Mouse (Mus musculus): ENCODE measurements at regions not wholly inside any gene's neighbourhood (a gene's known extent, or its start where the extent isn't known, plus 50 kb on each side); places are given as distances from the start of the nearest gene placed in this dataset.
A peak's percentile ranks its signal among the peaks of the same experiment; 100 is the strongest.

DNA sequence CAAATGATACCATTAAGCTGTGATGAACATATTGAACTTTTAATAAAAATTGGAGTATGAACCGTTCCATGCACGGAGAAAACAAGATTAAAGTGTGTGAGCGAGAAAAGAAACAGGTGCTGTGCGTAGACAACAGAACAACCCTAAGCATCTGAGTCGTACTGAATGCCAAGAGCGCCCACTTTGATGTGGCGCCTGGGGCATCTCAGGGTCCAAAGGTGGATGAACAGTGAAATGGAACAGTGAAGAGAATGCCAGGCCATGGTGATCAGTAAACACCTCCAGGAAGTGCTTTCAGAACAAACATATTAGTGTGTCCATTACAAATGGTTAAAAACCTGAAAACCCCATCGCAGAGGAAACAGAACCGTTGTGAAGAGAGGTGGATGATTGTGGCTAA is 94.0 kb upstream of the Ednrb start:
- no peak for DNase-seq (ENCODE audit: low spot score in 2 of 2)

DNA sequence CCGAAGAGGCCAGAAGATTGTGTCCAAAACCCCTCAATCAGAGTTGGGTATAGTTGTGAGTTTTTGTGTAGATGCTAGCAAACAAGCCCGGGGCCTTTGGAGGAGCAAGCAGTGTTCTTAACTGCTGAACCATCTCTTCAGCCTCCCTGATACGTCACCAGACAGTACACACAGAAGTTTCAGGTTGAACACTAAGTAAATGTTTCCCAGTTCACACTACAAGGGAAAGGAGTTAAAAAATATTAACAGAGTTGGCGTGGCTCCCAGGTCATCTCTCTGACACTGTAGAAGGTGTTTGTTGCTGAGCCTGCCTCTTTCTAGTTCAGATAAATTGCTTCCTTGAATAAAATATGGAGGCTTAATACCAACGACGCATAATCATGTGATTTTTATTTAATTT is 93.5 kb upstream of the Ednrb start:
- no peak for DNase-seq (ENCODE audit: low spot score in 2 of 2)

DNA sequence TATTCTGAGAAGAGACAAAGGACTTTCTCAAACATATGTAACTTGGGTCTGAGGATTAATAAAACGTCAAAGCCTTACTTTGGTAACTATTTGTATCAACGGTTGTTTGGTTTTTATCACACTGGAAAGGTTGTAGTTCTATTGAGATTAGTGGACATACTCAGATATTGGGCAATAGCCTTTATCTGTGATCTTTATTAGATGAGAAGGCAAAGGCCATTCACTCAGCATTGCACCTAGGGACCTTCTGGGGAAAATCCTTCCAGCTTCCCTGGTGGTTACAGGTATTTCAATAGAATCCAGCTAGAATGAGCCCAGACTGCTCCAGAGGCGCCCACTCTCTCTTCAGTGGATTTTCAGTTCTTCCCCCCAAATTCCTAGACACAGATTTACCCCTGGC is 89.6 kb upstream of the Ednrb start:
- no peak for DNase-seq (ENCODE audit: low spot score in 2 of 2)

DNA sequence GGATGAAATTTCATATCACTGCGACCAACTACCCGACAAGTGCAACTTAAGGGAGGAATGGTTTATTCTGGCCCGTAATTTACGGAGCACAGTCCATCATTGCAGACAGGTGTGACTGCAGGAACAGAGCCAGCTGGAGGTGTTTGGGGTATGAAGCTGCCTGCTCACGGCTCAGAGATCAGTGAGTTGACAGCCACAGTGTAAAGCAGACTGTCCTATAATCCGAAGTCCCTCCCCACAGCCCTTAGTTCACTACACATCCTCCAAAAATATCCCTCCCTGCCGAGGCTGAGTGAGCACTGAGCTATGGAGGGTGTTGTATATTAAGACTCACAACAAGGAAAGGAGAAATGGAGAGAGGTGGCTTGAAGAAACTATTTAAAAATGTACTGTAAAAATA is 88.0 kb upstream of the Ednrb start:
- DNase-seq (ENCODE audit: low spot score in 2 of 2) = no peak

DNA sequence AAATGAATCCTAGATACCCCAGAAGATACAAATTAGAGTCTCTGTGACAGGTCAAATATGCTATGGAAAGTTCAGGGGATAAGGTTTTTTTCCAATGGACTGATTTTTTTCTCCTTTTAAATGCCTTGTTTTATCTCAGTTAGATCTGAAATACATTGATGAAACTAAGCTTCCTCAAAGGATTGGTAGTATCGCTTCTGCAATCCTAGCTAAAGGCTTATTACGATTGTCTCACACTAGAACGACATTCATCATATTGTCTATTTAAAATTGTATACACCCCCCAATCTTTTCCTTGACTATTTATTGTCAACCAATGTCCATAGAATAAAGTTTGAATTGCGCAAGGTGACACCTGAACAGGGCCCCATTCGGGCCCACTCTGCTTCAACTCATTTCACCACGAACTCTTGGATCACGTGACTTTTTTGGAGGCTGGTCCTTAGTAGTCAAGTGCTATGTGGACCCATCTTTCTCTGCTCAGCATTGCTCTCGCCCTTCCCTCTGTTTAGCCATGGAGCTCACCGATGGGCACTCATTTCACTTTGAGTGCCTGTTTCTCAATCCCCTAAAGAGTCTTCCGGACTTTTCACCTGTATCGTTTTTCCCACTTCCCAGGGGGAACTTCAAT is 85.6 kb upstream of the Ednrb start:
- no peak for DNase-seq (ENCODE audit: low spot score in 2 of 2)

DNA sequence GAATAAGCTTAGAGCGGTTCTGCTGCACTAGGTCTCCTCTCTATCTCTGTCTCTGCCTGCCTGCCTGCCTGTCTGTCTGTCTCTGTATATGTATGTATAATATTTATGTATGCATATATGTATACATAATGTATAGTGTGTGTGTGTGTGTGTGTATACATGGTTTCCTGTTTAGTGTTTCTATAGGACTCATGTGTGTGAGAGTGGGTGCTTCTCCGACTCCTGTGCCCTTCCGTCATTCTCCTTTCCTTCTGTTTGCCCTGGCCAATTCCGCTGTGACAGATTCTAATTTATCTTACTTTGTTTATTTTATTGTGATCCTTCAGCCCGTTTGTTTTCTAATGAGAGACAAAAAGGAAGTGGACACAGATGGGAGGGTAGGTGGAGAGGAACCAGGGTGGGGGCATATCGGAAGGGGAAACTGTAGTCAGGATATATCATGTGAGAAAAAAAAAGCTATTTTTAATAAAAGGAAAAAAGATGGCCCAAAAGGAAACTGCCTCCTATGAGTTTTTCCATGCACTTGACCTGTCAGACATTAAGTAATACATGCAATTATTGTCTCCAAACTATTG is 85.0 kb upstream of the Ednrb start:
- DNase-seq (ENCODE audit: low spot score in 2 of 2) = no peak

DNA sequence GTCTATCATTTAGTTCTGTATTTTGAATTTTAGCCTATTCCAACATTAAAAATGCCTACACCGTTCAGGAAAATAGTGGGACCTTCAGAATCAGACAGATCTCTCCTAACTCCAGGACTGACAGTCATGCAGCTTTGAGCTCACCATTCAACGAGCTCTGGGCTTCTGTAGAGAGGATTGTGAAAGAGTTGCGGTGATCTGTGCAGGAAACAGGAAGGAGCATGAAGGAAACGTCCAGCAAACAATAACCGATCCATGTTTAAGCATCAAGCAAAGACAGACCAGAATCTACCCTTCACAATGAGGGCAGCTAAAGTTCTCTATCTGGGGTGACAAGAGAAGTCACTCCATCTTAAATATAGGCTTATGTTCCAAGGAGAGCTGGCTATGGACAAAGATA is 76.0 kb upstream of the Ednrb start:
- DNase-seq (ENCODE audit: low spot score in 2 of 2) = no peak

DNA sequence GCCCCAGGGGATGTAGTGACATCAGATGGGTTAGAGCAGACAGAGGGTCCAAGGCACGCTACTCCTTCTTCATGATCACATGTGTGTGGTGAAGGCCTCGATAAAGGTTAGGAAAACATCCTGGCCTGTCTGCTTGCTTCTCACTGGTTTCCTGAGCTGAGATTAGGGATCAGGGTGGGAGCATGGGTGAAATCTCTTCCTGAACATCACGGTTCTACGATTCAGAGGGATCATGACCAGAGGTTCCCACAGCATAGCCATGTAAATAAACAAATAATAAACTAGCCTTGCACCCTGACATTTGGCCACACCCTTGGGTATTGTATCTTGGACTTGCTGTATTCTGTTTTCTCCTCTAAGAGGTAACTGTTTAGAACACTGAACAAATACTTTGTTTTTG is 75.2 kb upstream of the Ednrb start:
- DNase-seq (ENCODE audit: low spot score in 2 of 2) = no peak

DNA sequence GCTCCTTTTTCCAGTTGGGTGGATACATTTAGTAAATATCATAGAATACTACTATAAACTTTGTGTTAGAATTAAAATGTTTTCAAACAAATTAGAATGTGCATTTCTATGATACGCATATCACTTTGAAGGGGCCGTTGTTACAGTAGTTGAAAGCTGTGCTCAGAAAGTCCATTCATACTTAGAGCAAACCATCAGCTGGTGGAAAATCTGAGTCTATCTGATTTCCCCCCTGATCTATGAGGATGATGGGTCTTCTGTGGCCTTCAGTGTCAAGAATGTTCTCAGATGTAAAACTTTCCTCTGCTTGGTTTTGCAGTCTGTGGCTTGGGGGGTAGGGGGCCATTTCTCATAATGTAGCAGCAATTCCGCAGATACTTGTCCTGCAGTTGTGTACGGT is 69.3 kb upstream of the Ednrb start:
- DNase-seq (ENCODE audit: low spot score in 2 of 2) = no peak

DNA sequence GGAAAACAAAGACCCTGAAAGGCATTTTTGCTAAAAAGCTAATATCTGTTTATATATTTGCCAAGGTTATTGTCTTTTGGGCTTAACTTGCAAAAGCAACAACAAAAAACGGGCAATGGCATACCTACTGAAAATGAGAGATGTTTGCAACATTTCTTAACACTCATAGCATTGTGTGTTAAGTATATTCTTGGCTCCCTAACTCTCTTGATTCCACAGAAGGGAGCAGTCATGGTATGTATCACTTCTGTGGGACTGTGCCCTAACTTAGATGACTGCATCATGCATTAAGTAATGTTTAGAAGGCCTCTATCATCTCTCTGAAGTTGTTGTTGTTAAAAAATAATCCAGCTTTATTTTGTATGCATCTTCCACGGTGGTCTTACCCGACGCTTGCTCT is 67.5 kb upstream of the Ednrb start:
- DNase-seq (ENCODE audit: low spot score in 2 of 2) = no peak

DNA sequence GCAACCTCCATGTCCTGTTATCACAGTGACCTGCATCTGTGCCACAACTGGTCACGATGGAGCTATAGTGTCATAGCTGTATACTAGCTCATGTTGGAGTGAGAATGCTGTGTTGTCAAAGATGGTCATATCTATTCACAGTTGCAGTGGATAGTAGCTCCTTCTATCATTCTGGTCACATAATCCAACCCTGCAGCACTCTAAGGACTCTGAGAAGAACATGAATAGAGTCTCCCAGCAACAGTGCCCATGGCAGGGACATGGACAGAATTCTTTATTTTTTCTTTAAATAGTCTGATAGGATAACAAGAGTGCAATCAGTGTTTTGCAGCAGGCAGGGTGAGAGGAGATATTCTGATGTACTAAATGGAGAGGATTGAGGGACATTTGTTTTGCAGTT is 67.1 kb upstream of the Ednrb start:
- no peak for DNase-seq (ENCODE audit: low spot score in 2 of 2)

DNA sequence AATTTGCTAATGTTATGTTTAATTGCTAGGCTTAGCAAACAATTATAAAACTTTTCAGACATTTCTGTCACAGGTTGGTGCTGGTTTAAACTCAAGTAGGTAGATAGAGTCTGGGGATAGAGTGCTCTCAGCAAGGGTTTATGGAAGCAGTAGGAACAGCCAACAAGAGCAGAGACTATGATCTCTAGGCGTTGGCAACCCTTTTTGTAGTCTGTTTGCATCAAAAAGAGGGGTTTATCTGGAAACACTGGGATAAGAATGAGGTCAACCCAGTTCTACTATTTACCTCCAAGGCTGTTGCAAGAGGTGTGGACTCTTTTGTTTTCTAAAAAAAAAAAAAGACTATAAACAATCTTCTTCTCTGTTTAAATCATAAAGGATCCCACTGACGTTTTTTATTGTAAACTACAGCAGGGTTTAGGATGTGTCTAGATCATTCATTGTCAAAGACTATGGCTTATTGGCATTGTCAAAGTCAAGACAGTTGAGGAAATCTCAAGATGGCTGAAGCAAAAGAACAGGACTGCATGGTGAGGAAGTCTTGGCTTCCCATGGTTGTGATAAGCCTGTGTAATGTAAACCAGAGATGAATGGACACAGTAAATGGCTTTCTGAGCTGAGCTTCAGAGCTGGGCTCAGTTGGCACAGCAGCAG is 62.3 kb upstream of the Ednrb start:
- no peak for DNase-seq (ENCODE audit: low spot score in 2 of 2)

DNA sequence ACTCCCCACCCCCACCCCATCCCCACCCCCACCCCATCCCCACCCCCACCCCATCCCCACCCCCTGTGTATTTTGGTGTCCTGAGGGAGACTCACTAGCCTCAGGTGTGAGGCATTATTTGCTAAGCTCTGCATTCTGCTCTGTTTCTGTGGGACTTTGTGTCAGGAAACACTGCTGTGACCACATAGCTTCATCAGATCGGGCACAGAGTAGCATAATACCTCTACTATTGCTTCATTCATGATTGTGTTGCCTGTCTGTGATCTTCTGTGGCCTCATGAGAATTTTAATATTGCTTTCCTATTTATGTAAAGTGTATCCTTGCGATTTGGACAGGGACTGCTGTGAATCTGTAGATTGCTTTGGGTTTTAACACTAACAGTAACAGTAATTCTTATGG is 56.6 kb upstream of the Ednrb start:
- no peak for DNase-seq (ENCODE audit: low spot score in 2 of 2)

DNA sequence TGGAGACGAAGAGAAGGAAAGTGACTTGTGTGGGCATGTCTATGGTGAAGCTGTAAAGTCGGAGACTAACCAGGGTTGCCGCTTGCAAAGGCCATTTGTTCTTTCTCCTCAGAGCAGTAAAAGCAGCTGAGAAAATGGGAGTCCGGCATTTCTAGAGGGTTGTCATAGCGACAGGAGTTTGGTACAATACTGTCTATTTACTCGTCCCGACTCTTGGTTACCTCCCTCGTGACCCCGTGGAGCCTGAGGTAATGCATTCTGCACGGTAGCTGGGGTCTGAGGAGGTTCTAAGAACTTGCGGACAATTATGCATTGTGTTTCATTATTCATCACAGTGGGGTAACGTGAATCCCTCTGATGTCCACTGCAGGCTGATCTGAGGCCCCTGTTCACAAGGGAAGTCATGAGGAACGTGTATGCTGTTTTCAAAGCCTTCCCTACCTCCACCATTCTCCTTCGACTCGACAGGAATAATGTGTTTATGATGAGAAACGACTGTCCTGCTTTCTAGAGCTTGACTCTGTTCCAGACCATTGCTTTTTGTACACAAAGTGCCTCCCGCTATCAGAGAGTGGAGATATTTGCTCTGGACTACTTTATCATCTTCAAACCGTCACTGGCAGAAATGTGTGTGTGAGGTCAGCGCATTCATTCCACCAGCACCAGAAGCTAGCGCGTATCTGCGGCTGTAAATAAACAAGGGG is 55.1 kb upstream of the Ednrb start:
- peak; percentile 27 to 29 for DNase-seq (ENCODE audit: low spot score in 2 of 2)

DNA sequence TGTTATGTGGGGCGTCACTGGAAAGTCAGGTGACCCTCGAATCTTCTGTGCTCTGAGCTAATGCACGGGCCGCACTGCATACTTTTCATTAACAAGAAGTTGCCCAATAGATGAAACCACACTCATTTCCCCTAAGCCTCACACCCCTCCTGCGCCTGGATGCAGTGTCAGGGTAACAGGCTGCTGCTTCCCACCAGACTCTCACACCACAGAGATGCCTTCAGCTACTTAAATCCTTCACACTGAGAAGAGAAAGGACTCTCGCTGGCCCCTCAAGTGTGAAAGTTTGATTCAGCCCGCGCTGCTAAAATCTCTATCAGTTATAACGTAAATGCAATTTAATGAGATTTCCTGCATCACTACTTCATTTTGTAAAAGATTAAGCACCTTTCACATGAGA is 54.5 kb upstream of the Ednrb start:
- peak; percentile 11 to 20 for DNase-seq (ENCODE audit: low spot score in 2 of 2)

DNA sequence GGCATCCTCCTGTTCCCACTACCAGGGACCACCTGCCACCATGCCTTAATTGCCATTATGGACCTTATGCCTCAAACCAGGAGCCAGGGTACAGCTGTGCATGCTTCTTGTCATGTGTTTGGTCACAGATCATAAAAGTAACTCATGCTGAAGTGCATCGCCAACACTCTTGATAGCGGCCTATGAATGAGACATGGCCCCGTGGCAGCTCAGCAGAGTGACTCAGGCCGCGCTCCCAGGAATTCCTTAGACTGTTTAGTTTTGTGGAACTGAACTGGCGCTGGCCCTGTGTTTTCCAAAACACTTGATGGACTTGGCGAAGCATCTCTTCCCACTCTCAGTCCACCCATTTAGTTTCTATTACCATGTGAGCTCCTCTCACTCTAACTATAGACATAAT is 51.1 kb upstream of the Ednrb start:
- no peak for DNase-seq (ENCODE audit: low spot score in 2 of 2)
